Mouse (Mus musculus) megakaryocyte, embryonic 14.5 days (primary cell): ENCODE data around the gene Phf23. TPM values are rescaled to one million over a fixed set of nuclear protein-coding genes. Genes with fewer than 3 reads are reported as not detected.

ENCODE experiments used
- H3K27me3 ChIP-seq: replicated peaks from 2 replicates; pipeline ENCODE3; 2012; ENCODE audit warnings: inconsistent platforms
- H3K36me3 ChIP-seq: replicated peaks from 2 replicates; pipeline ENCODE3; 2012; ENCODE audit warnings: low read length, inconsistent platforms, mixed read lengths
- H3K4me1 ChIP-seq: 2 replicates; pipeline ENCODE4 v1.6.1; 2012; ENCODE audit warnings: inconsistent platforms
- H3K4me3 ChIP-seq: replicated peaks from 2 replicates; pipeline ENCODE3; 2012; ENCODE audit warnings: moderate library complexity, mild to moderate bottlenecking, inconsistent platforms
- H3K9me3 ChIP-seq: 2 replicates; pipeline ENCODE4 v1.6.1; 2012; ENCODE audit warnings: inconsistent platforms
- FLI1 ChIP-seq: IDR thresholded peaks from 2 replicates; pipeline ENCODE4 v1.6.1; 2012; ENCODE audit warnings: low read length, inconsistent platforms, mixed read lengths
- GATA1 ChIP-seq: IDR thresholded peaks from 3 replicates; pipeline ENCODE4 v1.6.1; 2012; ENCODE audit warnings: mixed read lengths, low read length, inconsistent platforms, borderline replicate concordance
- polyA plus RNA-seq: library from polyadenylated mRNA; stranded (reverse); fragments of >175 nt; gene quantifications from 2 replicates; pipeline ENCODE4 v1.2.3, GENCODE M21; 2012; ENCODE audit warnings: low replicate concordance; ENCODE audit not compliant: insufficient read depth

Gene Phf23
- polyA plus RNA-seq, 1 experiment = 85.6 TPM

GRCm38 (mm10) chr11:70020731-70021263, 25.2 kb downstream of the Phf23 start:
- H3K4me3 ChIP-seq = peak overlapping the region; percentile 93
- TF ChIP-seq FLI1 (no peak), GATA1 (no peak)
- no peaks in the 10 kb centered on the region for H3K36me3 ChIP-seq
- H3K4me1 ChIP-seq = peaks cover 71% of the 10 kb centered on the region
- H3K27me3 ChIP-seq = no peaks in the 10 kb centered on the region
- H3K9me3 ChIP-seq = no peaks in the 10 kb centered on the region

- H3K9me3 ChIP-seq = no peaks in the 10 kb centered on the region
- no peaks in the 10 kb centered on the region for H3K36me3 ChIP-seq
- peak overlapping the region; percentile 93 for H3K4me3 ChIP-seq
- peaks cover 73% of the 10 kb centered on the region for H3K4me1 ChIP-seq
- no peaks in the 10 kb centered on the region for H3K27me3 ChIP-seq
- no peak for TF ChIP-seq GATA1
- no peak for TF ChIP-seq FLI1
Observed at GRCm38 (mm10) chr11:70021264-70022132, 25.9 kb downstream of the Phf23 start.

- Histone ChIP-seq H3K9me3 (no peaks in the 10 kb centered on the region), H3K36me3 (no peaks in the 10 kb centered on the region), H3K27me3 (no peaks in the 10 kb centered on the region), H3K4me1 (peaks cover 73% of the 10 kb centered on the region), H3K4me3 (no peak overlapping the region)
- TF ChIP-seq GATA1 (no peak), FLI1 (no peak)
Observed at GRCm38 (mm10) chr11:70023481-70024150, 28.0 kb downstream of the Phf23 start.

GRCm38 (mm10) chr11:70024151-70024514, 28.6 kb downstream of the Phf23 start:
- Histone ChIP-seq H3K27me3 (no peaks in the 10 kb centered on the region), H3K4me1 (peaks cover 73% of the 10 kb centered on the region), H3K4me3 (no peak overlapping the region), H3K36me3 (no peaks in the 10 kb centered on the region), H3K9me3 (no peaks in the 10 kb centered on the region)
- TF ChIP-seq GATA1 (no peak), FLI1 (no peak)

- H3K4me3 ChIP-seq = no peak overlapping the region
Observed at GRCm38 (mm10) chr11:70026689-70027088, 31.1 kb downstream of the Phf23 start.

GRCm38 (mm10) chr11:70027397-70027796, 31.8 kb downstream of the Phf23 start:
- H3K4me1 ChIP-seq = peaks cover 47% of the 10 kb centered on the region
- H3K9me3 ChIP-seq = no peaks in the 10 kb centered on the region
- H3K4me3 ChIP-seq = no peak overlapping the region
- TF ChIP-seq FLI1 (no peak), GATA1 (no peak)
- H3K36me3 ChIP-seq = peaks cover 25% of the 10 kb centered on the region
- no peaks in the 10 kb centered on the region for H3K27me3 ChIP-seq

More at GRCm38 (mm10) chr11:70026689-70027088, 31.1 kb downstream of the Phf23 start:
- Histone ChIP-seq H3K36me3 (peaks cover 18% of the 10 kb centered on the region), H3K4me1 (peaks cover 54% of the 10 kb centered on the region), H3K27me3 (no peaks in the 10 kb centered on the region), H3K9me3 (no peaks in the 10 kb centered on the region)
- TF ChIP-seq GATA1 (no peak), FLI1 (no peak)

- Histone ChIP-seq H3K4me3 (no peak overlapping the region), H3K36me3 (peaks cover 33% of the 10 kb centered on the region), H3K4me1 (peaks cover 47% of the 10 kb centered on the region), H3K9me3 (no peaks in the 10 kb centered on the region), H3K27me3 (no peaks in the 10 kb centered on the region)
- no peak for TF ChIP-seq FLI1
- no peak for TF ChIP-seq GATA1
Observed at GRCm38 (mm10) chr11:70028401-70029129, 33.0 kb downstream of the Phf23 start.

- peaks cover 37% of the 10 kb centered on the region for H3K36me3 ChIP-seq
- no peaks in the 10 kb centered on the region for H3K27me3 ChIP-seq
- TF ChIP-seq GATA1 (no peak), FLI1 (no peak)
- H3K9me3 ChIP-seq = no peaks in the 10 kb centered on the region
- peak overlapping the region; percentile 76 for H3K4me3 ChIP-seq
- peaks cover 43% of the 10 kb centered on the region for H3K4me1 ChIP-seq
Observed at GRCm38 (mm10) chr11:70029130-70029801, 33.7 kb downstream of the Phf23 start.
